Mouse (Mus musculus) T-helper 17 cell (primary cell): ENCODE data around the gene Tnxb.

Experiments used
- in situ Hi-C, 2 experiments: fragments of 300-600 bp; cut with MboI, MseI; formaldehyde crosslinking; loops; 1 replicate in 1 of 2; 2 replicates in 1 of 2; pipeline ENCODE4 v1.15.1; 2025; ENCODE audit warnings: high pct_unique_total_duplicates in 2 of 2

Tnxb gene

DNA sequence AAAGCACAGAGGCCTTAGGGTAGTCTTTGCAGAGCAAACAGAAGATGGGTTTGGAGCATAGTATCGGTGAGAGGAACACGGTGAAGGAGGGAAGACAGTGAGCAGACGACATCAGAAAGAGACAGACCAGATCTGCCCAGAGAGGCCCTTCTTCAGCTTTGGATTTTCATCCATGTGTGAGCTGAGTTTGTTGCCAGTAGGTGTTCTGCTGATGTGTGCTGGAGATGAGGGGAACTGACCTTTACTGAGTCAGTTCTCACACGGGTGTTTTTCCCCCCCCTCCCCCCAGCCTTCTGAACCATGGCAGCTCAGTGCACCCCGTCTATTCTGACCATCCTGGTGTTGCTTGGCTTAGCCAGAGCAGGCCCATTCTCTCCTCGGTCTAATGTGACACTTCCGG is at the start of gene Tnxb:
TSS of gene Tnxb (plus strand) at position 301 of the 400 bp plus-strand sequence.
- in situ Hi-C loops, result loop anchor here in 1 of 2 experiments (10.0 kb wide), 1 partner anchor 65 kb away; no protein-coding TSS in a partner anchor

DNA sequence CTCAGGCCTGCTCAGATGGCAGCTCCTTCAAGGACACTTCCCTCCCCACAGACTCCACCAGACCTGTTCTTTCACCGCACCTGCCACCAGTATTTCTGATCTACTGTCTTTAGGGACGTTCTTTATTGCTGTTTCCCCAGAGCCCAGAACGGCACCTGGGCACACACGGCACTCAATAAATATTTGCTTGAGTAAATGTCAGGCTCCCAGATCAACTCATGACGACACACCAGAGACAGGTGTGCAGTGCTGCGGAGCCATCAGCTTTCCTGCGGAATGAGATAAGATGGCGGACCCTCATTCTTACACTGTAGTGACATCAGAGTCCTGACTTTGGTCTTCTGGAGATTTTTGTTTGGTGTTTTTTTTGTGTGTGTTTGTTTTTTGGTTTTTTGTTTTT is 49.3 kb upstream of the Tnxb start:
- in situ Hi-C loops, result no loop called here

DNA sequence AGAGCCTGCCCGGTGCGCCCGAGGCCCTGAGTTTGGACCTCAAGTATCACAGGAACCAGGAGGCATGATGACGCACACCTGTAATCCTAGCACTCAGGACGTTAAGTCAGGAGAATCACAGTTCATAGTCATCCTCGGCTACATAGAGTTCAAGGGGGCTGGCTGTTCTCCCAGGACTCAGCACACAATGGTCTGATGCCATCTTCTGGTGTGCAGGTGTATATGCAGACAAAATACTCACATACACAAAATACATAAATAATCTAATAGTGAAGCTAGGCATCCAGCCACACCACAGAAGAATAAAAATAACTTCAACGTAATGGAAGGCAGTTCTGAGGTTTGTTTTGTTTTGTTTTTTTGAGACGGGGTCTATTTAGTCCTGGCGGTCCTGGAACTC is 47.2 kb upstream of the Tnxb start:
- in situ Hi-C loops, result no loop called here

DNA sequence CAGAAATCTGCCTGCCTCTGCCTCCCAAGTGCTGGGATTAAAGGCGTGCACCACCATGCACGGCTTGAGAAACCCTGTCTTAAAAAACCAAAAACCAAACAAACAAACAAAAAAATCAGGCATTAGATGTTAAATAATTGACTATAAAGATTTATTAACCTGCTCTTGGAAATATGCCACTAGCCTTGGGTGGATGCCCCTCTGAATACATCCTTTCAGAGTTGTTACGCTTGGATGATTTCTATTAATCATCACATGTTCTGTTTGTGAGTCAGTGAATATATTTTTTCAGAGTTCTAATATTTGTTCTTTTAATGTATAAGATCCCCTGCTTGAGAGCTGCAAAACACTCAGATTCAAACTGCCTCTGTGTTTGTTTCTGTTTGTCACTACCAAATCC is 45.4 kb upstream of the Tnxb start:
- in situ Hi-C loops, result no loop called here

DNA sequence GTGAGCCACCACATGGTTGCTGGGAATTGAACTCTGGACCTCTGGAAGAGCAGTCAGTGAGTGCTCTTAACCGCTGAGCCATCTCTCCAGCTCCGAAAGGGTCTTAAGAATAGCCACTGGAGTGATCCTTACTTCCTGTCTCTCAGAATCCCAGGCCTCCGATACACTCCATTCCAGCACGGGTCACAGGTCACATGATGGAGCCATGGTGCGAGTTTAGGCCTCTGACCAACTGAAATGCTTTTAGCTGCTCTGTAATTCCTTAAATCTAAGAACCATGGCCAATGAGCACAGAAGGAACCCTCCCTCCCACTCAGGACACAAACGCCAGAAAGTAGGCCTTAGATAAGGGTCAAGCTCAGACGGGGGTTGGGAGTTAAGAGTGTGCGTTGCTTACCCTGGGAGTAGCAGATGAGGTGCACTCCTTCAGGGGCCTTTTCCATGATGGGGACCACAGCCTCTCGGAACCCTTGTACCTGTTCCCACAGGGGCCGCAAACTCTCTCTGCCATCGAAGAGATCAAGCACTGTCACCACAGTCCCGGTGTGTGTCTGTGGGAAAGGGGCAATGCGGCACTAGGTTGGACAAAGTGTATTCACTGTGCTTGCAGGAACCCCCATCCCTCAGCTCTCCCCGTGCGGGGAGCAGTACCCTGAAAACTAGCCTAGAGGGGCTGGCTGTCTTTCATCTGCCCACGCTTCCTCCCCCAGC is 44.1 kb upstream of the Tnxb start:
- in situ Hi-C loops, result no loop called here

DNA sequence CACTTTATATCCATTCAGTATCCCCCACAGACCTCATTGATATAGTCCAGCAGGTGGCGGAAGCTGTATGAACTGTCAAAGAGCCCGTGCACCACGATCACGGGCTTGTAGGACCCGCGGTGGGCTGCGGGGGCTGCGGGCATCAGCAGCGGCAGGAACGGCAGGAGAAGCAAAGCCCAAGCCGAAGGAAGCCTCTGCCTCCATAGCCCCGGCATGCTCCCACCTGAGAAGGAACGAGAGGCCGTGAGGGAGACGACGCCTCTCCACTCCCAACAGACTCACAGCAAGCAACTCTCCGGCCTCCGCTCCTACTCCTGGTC is 43.6 kb upstream of the Tnxb start:
- in situ Hi-C loops, result no loop called here

DNA sequence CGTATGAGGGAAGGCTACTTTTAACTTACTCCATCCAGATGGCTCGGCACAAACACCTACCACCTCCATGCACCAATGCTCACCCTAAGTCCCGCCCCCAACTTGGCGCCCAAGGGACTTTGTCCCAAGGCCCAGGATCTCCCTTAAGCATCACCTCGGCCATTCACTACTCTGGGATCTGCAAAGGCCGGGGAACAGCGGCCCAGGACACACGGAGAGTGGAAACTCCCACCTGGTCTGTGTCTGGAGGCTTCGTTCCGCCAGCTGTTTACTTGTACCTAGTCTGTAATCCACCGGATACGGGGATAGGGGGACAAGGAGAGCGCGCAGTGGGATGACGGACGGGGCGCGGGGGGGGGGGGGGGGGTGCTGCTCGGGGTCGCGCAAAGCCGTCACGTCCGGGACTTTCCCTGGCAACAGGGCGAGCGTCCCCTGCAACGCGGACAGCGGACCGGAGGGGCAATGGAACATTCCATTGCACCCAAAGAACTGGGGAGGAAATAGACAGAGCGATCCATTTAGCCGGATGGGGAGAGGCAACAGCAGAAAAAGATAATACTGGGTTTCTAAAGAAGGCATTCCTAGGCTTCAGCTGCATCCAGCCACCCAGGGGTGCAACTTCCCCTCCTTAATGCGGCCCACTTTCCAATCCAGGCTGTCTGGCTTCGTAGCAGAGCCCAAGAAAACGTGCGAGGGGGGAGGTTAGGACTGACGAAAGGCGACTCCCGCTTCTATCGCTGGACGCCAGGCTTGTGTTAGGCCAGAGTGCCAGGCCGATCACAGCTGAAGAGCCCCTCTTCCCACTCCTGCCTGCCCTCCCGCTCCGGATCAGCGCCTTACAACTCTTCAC is 43.0 kb upstream of the Tnxb start:
- in situ Hi-C loops, result no loop called here

DNA sequence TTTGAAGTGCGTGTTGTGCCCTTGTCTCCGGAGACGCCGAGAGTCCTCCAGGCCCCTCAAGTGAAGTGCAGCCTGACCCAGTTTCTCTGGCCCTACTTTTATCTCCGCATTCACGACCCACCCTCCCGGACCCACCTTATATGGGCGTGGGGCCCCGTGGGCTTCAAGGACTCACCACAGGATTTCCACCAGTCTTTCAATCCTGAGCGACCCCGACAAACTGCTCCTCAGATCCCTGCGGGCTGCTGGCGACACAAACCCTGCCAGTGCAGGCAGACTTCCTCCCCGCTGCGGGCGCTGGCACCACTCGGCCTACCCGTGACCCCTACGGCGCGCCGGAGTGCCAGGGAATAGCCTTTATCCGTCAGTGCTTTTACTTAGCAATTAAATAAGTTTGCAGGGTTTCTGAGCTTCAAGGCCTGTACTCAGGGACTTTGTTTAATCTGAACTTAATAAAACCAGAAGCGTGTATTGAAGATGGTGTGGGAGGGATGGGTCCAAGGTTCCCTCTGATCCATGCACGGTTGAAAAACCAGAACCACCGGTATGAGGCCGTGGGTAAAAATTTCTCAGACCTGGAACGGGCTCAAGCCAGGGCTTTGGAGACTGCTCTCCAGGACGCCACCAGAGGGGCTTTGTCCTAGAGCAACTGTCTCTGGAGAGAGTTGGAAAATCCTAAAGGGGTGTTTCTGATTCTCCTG is 42.2 kb upstream of the Tnxb start, which contains the start of gene Ppt2:
TSS of gene Ppt2 (minus strand) at position 568 of the 701 bp plus-strand sequence.
- in situ Hi-C loops, result no loop called here

DNA sequence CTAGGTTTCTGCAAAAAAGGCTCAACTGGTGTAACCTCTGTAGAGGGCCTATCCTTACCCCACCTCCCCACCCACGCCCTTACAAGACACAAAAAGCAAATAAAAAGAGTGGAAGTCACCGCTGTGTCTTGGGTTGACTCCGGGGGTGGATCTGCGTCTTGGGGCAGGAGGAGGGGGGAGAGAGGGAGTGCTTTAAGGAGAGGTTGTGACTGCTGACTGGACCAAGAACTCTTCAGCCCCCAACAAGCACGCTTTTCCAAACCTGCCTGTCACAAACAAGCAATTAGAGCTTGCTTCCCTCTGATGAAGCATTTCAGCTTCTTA is 41.7 kb upstream of the Tnxb start:
- in situ Hi-C loops, result no loop called here

DNA sequence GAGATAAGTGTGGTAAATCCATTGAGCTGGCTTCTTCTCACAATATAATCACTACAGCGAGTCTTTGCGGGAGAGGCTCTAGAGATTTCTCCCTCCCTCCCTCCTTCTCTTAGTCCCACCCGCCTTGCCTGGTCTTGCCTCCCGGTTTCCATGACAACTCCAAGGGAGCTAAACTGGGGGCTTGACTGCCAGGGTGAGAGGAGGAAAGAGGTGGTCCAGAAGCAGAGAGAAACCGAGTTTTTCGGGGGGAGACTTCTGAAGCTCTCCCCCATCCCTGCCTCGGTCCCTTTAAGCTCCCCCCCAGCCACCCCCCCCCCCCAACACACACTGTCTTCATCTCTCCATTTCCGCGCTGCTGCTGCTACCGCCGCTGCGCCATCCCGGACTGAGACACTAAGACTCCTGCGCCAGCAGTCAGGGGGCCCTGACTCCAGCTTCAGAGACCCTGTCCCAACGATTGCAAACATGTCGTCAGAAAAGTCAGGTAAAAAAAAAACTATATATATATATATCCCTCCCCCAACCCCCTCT is 41.0 kb upstream of the Tnxb start, which contains the start of gene Prrt1:
TSS of gene Prrt1 (plus strand) at position 313 of the 531 bp plus-strand sequence.
- in situ Hi-C loops, result no loop called here

DNA sequence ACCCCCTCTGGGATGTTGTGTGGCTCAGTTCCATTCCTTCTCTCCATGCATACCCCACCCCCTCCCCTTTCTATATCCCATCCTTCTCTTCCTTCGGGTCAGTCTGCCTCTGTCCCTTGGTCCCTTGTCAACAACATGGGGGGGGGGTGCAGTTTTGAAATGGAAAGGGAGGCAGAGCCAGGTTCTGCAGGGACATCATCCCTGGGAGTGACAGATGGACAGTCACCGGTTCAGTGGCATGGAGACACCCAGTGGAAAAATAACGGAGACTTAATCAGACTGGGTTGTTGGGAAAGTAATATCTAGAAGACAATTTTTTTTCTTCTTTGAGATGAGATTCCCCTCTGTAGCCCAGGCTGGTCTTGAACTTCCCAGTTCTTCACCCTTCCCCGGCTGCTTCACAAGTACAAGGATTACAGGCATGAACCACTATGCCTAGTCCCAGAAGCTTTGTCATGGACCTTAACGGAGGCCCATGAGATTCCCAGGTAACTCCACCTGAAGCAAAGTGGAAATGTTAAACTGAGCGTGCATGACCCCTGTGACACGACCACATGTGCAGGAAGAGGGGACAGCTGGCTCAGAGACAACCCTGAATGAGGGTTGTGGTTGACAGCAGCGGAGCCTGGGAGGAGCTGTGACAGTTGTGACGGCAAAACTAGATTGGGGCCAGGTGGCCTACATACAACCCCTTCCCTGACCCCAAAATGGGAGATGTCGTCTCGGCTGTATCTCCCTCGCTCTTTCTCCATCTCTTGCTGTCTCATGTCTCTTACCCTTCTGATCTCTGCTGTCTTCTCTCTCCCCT is 40.3 kb upstream of the Tnxb start:
- in situ Hi-C loops, result no loop called here

DNA sequence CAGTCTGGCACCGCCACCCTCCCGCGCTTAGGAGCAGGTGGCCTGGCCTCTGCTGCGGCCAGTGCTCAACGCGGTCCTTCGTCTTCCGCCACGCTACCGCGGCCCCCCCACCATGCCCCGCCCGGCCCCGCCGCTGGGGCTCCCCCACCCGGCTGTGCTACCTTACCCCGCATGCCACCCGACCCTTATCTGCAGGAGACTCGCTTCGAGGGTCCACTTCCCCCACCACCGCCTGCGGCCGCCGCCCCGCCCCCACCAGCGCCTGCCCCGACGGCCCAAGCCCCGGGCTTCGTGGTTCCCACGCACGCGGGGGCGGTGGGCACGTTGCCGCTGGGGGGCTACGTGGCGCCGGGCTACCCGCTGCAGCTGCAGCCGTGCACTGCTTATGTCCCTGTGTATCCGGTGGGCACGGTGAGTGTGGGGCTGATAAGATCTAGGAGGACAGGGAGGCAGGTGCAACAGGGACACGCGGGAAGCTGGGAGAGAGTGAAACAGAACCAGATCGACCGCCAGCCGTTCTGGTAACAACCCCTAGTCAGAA is 39.5 kb upstream of the Tnxb start:
- in situ Hi-C loops, result no loop called here

DNA sequence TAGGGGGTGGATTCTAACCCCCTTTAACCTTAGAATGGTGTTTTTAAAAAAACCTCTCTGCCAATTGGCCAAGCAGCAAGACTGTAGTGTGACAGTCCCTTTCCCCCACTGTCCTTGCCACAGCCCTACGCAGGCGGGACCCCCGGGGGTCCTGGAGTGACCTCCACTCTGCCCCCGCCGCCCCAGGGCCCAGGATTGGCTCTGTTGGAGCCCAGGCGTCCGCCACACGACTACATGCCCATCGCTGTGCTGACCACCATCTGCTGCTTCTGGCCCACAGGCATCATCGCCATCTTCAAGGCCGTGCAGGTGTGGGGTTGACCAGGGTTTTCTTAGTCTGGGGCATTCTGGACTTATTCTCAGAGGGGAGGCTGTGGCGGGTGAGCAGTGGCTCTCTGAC is 38.7 kb upstream of the Tnxb start:
- in situ Hi-C loops, result no loop called here

DNA sequence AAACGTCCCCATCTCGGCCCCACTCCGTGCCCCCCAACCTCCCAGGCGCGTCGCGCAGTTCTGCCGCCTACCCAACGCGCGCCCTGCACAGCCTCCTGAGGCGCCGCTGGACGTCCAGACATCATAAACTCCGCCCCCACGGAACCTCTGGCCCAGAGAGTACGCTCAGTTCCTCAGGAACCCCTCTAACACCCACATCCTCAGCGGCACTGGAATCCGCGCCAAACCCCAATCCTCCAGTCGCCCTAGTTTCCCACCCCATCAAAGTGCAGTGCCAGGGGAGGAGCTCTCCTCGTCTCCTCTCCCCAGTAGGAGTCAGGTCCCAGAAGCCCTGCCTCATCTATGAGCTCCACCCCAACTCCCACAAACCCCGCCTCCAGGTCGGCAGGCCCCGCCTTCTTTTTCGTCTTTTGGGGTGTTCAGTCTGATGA is 38.1 kb upstream of the Tnxb start:
- in situ Hi-C loops, result no loop called here

DNA sequence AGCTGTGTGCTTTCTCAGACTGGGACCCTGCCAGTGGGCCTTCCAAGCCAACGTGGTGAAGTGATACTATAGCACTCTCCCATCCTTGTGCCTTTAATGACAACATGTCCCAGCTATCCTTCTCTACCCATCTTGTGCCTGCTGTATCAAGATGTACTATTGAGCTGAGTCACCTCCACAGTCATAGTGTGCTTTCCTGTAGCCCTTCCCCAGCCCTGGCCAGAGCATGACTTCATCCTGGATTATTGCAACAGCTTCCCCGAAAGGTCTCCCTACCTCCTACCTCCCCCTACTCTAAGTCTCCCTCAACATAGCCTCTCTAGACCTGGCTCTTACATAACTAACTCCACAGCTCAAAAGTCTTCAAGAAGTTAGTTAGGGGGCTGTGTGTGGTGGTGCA is 34.7 kb upstream of the Tnxb start:
- in situ Hi-C loops, result no loop called here

DNA sequence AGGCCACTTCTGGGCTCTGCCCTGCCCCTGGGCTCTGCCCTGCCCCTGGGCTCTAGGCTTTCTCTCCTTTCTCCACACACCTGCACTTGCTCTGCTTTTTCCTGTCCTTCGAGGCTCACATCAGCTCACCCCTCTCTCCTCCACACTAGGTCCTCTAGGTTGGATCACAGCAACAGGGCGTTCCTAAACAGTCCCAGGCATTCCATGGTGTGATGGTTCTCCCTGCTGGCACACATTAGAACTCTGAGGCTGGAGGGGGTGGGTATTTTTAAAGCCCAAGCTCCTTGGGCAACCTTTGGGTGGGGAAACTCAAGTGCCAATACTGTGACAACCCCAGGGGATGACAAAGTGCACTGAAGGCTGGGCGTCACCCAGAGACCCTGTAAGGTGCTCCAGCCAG is 32.9 kb upstream of the Tnxb start:
- in situ Hi-C loops, result no loop called here

DNA sequence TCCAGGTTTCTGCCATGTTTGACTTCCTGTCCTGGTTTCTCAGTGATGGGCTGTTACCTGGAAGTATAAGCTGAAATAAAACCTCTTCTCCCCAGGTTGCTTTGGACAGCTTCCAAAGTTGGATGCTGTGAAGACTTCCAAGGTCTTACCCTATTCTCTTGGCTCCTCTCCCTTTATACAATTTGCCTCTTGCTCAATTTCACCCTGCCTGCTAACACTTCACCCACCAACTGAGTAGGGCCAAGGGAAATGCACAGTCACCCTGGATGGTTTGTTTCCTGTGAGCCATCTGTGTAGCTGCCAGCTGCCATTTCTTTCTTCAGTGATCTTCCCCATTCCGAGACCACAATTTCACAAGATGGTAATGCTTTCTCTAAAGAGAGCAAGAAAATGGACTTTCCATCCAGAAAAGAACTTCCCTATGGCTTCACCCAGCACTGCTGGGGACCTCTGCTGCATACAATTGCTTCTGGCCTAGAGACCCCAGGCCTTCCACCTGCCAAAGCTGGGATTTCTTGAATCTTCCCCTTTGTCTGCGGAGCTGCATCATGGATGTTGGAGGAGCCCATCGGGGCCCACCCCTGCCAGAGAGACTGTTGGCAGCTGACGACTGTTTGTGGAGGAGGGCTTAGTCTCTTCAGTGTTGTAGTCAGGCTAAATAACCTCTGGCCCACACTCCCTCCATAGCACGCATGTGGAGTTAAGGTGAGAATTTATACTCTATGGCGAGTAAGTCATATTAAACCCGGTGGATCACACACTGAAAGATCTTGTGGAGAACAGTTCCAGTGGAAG is 30.7 kb upstream of the Tnxb start:
- in situ Hi-C loops, result no loop called here

DNA sequence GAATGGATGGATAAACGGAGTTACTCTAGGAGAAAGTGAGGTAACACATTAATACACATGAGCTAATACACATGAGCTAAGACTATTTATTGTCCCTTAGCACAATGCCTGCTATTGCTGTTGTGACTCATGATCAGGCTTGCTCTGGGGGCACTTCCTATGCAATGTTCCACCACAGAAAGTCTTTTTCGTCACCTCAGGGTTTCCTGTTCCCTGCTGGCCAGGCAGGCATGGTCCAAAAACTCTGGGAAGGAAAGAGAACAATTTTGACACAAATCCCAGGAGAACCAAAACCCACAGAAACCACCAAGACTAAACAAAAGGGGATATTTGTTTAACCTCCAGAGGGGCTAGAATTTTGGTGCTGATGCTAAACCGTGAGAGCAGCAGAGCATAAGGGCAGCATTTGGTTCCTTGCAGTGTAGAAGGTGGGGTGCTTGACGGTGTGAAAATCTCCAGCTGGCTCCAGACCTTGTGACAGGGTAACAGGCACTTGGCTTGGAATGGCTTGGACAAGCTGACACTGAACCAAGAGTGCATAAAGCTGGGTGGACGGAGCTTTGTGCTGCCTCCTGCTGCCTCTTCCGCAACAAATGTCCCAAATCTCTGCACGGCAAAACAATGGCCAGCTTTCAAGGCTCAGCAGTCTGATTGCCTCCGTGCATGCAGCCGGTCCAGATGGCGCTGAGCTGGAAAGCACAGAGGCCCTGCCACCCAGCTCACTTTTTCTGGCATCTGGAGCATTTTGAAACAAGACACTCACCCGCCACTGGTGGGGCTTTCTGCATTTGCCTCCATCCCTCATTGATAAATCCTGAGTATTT is 29.3 kb upstream of the Tnxb start:
- in situ Hi-C loops, result no loop called here

DNA sequence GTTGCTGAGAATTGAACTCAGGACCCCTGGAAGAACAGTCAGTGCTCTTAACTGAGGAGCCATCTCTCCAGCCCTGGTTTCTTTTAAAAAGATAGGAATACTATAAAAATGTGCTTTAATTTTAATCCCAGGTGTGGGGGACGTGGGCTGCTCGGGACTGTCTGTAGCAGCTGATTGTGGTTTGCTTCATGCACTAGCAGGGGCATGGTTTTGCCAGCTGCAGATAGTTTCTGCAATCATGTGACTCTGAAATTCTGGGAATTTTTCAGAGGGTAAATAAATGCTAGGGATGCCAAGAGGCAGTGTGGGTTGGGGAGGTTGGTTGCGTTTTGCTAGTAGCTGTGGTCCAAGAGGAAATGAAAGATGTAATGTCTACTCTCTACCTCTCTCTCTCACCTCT is 28.4 kb upstream of the Tnxb start:
- in situ Hi-C loops, result no loop called here
